Mouse (Mus musculus) CH12.LX (cell line): ENCODE data around the gene Zfp819.

Experiments
- CHD2 ChIP-seq: IDR thresholded peaks from 2 replicates; pipeline ENCODE4 v1.6.1; 2011; ENCODE audit warnings: low read length, improper control_type of control experiment
- CTCF ChIP-seq, 2 experiments: IDR thresholded peaks in 1 of 2; conservative IDR thresholded peaks in 1 of 2; 2 replicates each; pipeline ENCODE4 v1.5.1; 2011 to 2012; ENCODE audit warnings: low read depth in 2 of 2, low read length in 2 of 2, improper control_type of control experiment in 1 of 2, inconsistent platforms in 1 of 2, mild to moderate bottlenecking in 1 of 2, moderate library complexity in 1 of 2
- EP300 ChIP-seq: IDR thresholded peaks from 2 replicates; pipeline ENCODE4 v1.6.1; 2011; ENCODE audit warnings: low read length, improper control_type of control experiment
- MAFK ChIP-seq: IDR thresholded peaks from 2 replicates; pipeline ENCODE4 v1.6.1; 2011; ENCODE audit warnings: low read length, improper control_type of control experiment; ENCODE audit not compliant: insufficient replicate concordance
- POLR2A ChIP-seq: IDR thresholded peaks from 2 replicates; pipeline ENCODE4 v1.6.1; 2011; ENCODE audit warnings: low read depth, mild to moderate bottlenecking, improper control_type of control experiment, low read length
- USF1 ChIP-seq: IDR thresholded peaks from 2 replicates; pipeline ENCODE4 v1.6.1; 2014; ENCODE audit warnings: low read depth, mild to moderate bottlenecking, inconsistent platforms, low read length, improper control_type of control experiment
- USF2 ChIP-seq: conservative IDR thresholded peaks from 2 replicates; pipeline ENCODE4 v1.6.1; 2011; ENCODE audit warnings: low read depth, low read length, improper control_type of control experiment
- ZNF384 ChIP-seq: IDR thresholded peaks from 2 replicates; pipeline ENCODE4 v1.6.1; 2012; ENCODE audit warnings: low read depth, low read length, improper control_type of control experiment, inconsistent platforms

DNA sequence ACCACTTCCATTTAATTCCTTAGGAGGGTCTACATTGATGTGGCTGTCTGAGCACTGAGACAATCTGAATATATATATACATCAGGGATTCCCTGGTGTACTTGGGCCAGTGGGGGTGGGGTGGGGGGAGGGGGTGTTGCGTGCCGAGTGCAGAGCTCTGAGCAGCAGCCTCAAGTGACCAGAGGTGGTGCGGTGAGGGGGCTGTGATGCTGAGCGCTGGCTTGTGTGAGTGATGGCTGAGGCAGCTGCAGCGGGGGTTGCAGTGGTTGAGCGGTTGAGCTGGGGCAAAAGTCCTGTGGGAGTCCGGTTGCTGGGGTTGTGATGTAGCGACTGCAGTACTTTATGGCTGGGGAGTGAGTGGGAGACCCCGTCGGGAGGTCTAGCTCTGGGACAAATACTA lies 16.9 kb downstream of the Zfp819 start:
- TF ChIP-seq POLR2A (no peak), CTCF (conservative IDR thresholded peaks at IDR 0.05 in 1 of 2, IDR thresholded peaks at IDR 0.05 in 1 of 2; ENCODE audit: low read depth in 2 of 2, low read length in 2 of 2) (no peak), CHD2 (no peak), USF1 (no peak), USF2 (no peak), MAFK (no peak), EP300 (no peak), ZNF384 (no peak)
